Mouse (Mus musculus) E14TG2a.4 (cell line): ENCODE results near the gene Trim58.

Experiments used
- H3K27me3 ChIP-seq: 2 replicates; pipeline ENCODE4 v1.6.1; 2014; ENCODE audit warnings: low read length, control low read depth; ENCODE audit not compliant: insufficient read depth
- H3K36me3 ChIP-seq: 2 replicates; pipeline ENCODE4 v1.6.1; 2014; ENCODE audit warnings: low read length, control low read depth; ENCODE audit not compliant: insufficient read depth
- H3K4me1 ChIP-seq: replicated peaks from 2 replicates; pipeline ENCODE4 v1.6.1; 2014; ENCODE audit warnings: low read depth, low read length, control low read depth
- H3K4me3 ChIP-seq: replicated peaks from 2 replicates; pipeline ENCODE4 v1.5.1; 2014; ENCODE audit warnings: mild to moderate bottlenecking, low read length
- H3K9me3 ChIP-seq: 2 replicates; pipeline ENCODE4 v1.6.1; 2014; ENCODE audit warnings: low read length, control low read depth
- CTCF ChIP-seq: conservative IDR thresholded peaks from 2 replicates; pipeline ENCODE4 v1.5.1; 2014; ENCODE audit warnings: low read length
- NANOG ChIP-seq: IDR thresholded peaks from 2 replicates; pipeline ENCODE4 v1.6.1; 2014; ENCODE audit warnings: borderline replicate concordance, low read length, mixed read lengths
- POU5F1 ChIP-seq: IDR thresholded peaks from 2 replicates; pipeline ENCODE4 v1.6.1; 2014; ENCODE audit warnings: low read length, borderline replicate concordance

The Trim58 gene

DNA sequence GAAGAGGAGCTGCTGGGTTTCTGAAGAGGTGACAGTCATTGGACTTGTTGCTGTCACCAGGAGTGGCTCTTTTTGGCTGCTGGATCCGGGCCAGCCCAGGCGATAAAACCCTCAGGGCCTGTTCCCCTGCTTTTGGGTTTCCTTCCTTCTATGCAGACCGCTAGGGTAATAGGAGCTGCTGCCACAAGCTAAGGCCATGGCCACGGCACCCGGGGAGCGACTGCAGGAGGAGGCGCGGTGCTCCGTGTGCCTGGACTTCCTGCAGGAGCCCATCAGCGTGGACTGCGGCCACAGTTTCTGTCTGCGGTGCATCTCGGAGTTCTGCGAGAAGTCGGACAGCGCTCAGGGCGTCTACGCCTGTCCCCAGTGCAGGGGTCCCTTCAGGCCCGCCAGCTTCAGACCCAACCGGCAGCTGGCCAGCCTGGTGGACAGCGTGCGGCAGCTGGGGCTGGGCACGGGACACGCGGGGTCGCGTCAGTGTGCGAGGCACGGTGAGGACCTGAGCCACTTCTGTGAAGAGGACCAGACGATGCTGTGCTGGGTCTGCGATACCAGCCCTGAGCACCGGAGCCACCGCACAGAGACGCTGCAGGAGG lies at the start of gene Trim58:
Gene Trim58, plus strand, starts transcription at position 194 of the 596 bp plus-strand sequence.
- H3K9me3 ChIP-seq: no peaks in the 10 kb centered on the region
- H3K4me3 ChIP-seq: peak within 1 kb of the TSS; percentile 75
- no peaks in the 10 kb centered on the region for H3K36me3 ChIP-seq
- no peak for TF ChIP-seq NANOG
- TF ChIP-seq POU5F1: no peak
- peaks cover 44% of the 10 kb centered on the region for H3K27me3 ChIP-seq
- no peaks in the 10 kb centered on the region; the same call in 1 of the 2 replicates for H3K4me1 ChIP-seq

DNA sequence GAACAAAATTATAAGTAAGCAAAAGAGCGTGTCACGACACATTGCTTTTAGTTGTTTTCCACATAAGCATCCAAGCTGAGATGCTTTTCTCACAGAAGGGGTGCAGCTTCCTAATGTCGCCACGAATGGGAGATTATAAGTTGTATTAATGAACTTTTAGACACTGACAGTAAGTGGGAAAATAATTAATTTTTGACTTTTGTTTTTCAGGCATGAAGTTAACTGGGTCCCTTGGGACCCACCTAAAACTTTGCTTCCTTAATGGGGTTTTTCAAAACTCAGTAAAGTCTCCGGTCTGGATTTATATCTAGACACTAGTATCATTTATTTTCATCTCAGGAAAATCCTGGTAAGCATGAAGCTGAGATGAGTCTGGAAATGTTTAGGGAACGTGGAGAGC lies 45.5 kb upstream of the Trim58 start, which contains the start of gene Olfr324:
Gene Olfr324, plus strand, starts transcription at position 301 of the 400 bp plus-strand sequence.
- H3K27me3 ChIP-seq: no peaks in the 10 kb centered on the region
- no peaks in the 10 kb centered on the region for H3K36me3 ChIP-seq
- H3K4me3 ChIP-seq: no peak within 1 kb of the TSS
- no peaks in the 10 kb centered on the region for H3K9me3 ChIP-seq
- TF ChIP-seq CTCF (no peak), NANOG (no peak), POU5F1 (no peak)
- H3K4me1 ChIP-seq: no peaks in the 10 kb centered on the region; the same call in 1 of the 2 replicates

DNA sequence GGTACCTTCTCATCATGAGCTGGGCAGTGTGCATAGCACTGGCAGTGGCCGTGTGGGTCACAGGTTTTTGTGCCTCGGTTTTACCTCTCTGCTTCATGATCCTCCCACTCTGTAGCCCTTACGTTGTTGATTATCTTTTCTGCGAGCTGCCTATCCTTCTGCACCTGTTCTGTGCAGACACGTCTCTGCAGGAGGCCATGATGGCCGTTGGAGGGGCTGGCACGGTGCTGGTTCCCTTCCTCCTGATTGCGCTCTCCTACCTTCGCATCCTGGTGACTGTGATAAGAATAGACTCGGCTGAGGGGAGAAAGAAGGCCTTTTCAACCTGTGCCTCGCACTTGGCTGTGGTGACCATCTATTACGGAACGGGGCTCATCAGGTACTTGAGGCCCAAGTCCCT lies 42.4 kb upstream of the Trim58 start:
- H3K4me3 ChIP-seq: no peak overlapping the region
- H3K4me1 ChIP-seq: peaks cover 20% of the 10 kb centered on the region
- no peaks in the 10 kb centered on the region for H3K9me3 ChIP-seq
- no peaks in the 10 kb centered on the region for H3K27me3 ChIP-seq
- no peaks in the 10 kb centered on the region for H3K36me3 ChIP-seq
- TF ChIP-seq CTCF (no peak), NANOG (no peak), POU5F1 (no peak)

DNA sequence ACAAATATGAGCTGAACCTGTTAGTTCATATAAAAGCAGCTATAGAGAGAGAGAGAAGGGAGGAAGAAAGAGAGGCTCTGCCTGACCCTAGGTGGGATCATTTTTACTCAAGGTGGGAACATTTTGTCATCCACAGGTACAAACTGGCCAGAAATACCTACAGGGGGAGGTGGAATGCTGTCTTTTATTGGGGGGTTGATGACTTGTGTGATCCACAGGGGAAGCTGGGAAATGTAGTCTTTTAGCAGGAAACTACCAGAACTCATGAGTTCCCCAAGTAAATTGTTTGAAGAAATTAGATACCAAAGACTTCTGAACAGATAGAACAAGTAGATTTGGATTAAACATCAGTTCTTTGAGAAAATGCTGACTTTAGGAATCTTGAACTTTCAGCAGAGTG lies 38.2 kb upstream of the Trim58 start:
- H3K4me1 ChIP-seq: peaks cover 32% of the 10 kb centered on the region
- H3K9me3 ChIP-seq: no peaks in the 10 kb centered on the region
- no peak overlapping the region for H3K4me3 ChIP-seq
- H3K36me3 ChIP-seq: no peaks in the 10 kb centered on the region
- TF ChIP-seq NANOG (no peak), POU5F1 (no peak), CTCF (no peak)
- H3K27me3 ChIP-seq: no peaks in the 10 kb centered on the region

DNA sequence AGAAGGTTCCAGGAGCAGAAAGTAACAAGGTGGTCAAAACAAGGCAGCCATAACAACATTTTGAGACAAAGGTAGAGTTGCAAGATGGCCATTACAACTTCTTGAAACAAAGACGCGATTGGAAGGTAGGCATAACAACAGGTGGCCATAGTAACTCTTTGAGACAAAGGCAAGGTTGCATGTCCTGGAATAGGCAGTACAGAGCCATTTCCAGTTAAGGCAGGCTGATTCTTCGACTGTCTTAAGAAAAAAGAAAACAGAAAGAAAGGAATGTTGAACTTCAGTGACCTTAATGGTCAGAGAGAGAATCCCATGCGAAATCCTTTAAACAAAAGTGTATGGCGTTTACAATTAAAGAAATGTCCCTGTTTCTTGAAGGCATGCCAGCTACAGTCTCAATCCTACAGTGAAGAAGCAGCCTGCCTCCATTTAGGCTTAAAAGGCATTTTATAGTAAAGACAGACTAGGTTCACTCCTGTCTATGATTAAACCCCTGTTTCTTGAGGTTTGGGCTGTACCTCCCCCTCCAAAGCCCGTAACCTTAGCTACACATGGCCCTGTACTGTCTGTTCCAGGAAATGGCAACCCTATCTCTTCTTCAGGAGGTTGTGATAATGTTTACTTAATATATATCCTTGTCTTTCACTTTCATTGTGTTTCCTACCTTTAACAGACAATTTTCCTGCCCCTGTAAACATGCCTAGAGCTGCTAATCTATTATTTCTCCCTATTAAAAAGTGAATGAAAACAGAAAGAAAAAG lies 37.3 kb upstream of the Trim58 start:
- Histone ChIP-seq H3K9me3 (no peaks in the 10 kb centered on the region), H3K4me3 (no peak overlapping the region), H3K4me1 (peaks cover 32% of the 10 kb centered on the region), H3K27me3 (no peaks in the 10 kb centered on the region), H3K36me3 (no peaks in the 10 kb centered on the region)
- TF ChIP-seq POU5F1 (no peak), CTCF (no peak), NANOG (peak; percentile 35; the same call in 1 of the 2 replicates)

DNA sequence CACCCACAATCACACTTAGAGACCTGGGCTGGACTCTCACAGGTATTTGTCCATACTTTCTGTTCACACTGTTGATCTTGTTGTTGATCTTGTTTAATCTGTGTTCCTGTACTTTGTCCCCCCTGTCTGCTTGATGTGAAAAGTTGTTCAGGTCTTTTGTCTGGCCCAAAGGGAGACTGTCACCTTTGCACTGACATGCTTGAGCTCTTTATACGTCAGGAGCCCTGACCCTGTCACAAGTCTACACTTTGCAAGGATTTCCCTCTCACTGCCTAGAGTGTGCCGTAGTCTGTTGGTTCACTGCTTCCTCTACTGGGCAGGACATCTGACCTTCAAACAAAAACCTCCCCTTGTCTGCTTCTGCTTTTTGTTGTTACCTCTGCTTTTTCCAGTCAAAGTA lies 35.6 kb upstream of the Trim58 start:
- Histone ChIP-seq H3K4me1 (peaks cover 32% of the 10 kb centered on the region), H3K4me3 (no peak overlapping the region), H3K36me3 (no peaks in the 10 kb centered on the region), H3K27me3 (no peaks in the 10 kb centered on the region), H3K9me3 (no peaks in the 10 kb centered on the region)
- TF ChIP-seq CTCF (no peak), POU5F1 (no peak), NANOG (no peak)

DNA sequence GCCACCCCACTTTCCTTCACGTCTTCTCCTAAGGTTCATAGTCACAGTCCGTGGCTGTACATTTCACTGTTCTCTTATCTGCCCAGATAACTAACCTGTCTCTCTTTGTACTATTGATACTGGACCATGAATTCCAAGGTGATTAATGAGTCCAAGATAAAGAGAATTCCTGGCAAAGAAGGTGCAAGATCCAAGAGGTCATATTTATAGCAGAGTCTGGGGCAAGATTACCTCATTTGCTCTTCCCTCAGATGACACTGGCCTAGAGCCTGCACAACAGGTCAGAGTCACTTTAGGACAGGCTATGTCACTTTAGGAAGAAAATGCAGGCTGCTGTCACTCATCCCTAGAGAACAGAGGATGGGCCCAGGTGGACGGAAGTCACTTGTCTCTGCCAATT lies 35.0 kb upstream of the Trim58 start:
- no peak for TF ChIP-seq POU5F1
- no peak for TF ChIP-seq CTCF
- TF ChIP-seq NANOG: no peak
- H3K4me1 ChIP-seq: peaks cover 30% of the 10 kb centered on the region

DNA sequence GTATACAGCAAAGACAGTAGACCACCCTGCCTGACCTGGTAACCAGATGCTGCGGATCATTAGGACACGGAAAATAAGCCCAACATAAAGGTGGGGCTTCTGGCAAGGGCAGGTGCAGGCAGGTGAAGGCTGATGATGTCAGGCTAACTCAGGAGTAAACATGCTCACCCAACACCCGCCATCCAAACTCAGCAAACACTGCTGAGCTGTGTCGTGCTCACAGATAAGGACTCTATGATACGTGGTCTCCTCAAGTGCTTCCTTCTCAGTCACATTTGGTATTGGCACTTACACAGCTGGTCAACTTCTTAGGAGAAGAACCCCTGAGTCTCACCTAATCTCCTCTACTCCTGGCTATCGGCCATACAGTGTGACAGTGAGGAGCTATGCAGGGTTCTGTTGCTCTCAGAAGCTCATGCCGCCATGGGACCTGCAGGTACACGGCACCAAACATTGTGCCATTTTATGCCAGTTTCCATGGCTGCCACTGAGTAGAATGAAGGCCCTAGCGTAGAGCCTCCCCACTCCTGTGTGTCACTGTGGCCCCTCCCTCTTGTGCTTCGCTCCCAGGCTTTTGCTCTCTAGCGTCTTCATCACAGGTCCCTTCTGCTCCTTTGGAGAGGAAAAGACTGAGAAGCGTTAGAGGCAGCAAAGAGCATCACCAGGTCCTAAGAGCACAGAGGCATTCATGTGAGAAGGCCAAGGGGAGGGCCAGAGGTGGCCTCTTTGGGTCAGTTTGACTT lies 33.9 kb upstream of the Trim58 start:
- H3K36me3 ChIP-seq: no peaks in the 10 kb centered on the region
- TF ChIP-seq CTCF (no peak), NANOG (no peak), POU5F1 (no peak)
- peaks cover 27% of the 10 kb centered on the region for H3K4me1 ChIP-seq
- no peaks in the 10 kb centered on the region for H3K27me3 ChIP-seq
- H3K9me3 ChIP-seq: no peaks in the 10 kb centered on the region
- no peak overlapping the region for H3K4me3 ChIP-seq

More for the DNA sequence above, 35.0 kb upstream of the Trim58 start:
- no peak overlapping the region for H3K4me3 ChIP-seq
- no peaks in the 10 kb centered on the region for H3K9me3 ChIP-seq
- no peaks in the 10 kb centered on the region for H3K36me3 ChIP-seq
- H3K27me3 ChIP-seq: no peaks in the 10 kb centered on the region
